Mouse (Mus musculus) liver, embryonic 11.5 days (tissue): ENCODE measurements around the gene Kmt2d. TPM values are rescaled to one million over a fixed set of nuclear protein-coding genes. Genes with fewer than 3 reads are reported as not detected.

ENCODE experiments used
- ATAC-seq: fragments of 200-750 bp; cut with Nextera tagmentation; replicated peaks from 2 replicates; pipeline ENCODE4 v1.8.0; 2017; ENCODE audit warnings: moderate number of reproducible peaks, mild to moderate bottlenecking, moderate TSS enrichment, moderate library complexity; ENCODE audit not compliant: low FRiP score
- DNase-seq: peaks from one replicate; pipeline ENCODE4 v3.0.0-alpha.2; 2017; ENCODE audit warnings: low spot score
- H3K27ac ChIP-seq: fragments of 300-500 bp; sonication (generic); 2 replicates; pipeline ENCODE4 v1.5.1; 2014; ENCODE audit warnings: mild to moderate bottlenecking, low read depth, low read length, control low read depth
- H3K27me3 ChIP-seq: fragments of 300-500 bp; sonication (generic); replicated peaks from 2 replicates; pipeline ENCODE4 v1.6.1; 2014; ENCODE audit warnings: low read length, mixed read lengths; ENCODE audit not compliant: control insufficient read depth, insufficient read depth
- H3K36me3 ChIP-seq: fragments of 300-500 bp; sonication (generic); 2 replicates; pipeline ENCODE4 v1.6.1; 2014; ENCODE audit warnings: mild to moderate bottlenecking, low read length, moderate library complexity, mixed read lengths; ENCODE audit not compliant: control insufficient read depth, insufficient read depth
- H3K4me1 ChIP-seq: fragments of 300-500 bp; sonication (generic); replicated peaks from 2 replicates; pipeline ENCODE4 v1.6.1; 2014; ENCODE audit warnings: low read length, mixed read lengths; ENCODE audit not compliant: control insufficient read depth, insufficient read depth
- H3K4me2 ChIP-seq: fragments of 300-500 bp; sonication (generic); 2 replicates; pipeline ENCODE4 v1.6.1; 2014; ENCODE audit warnings: mild to moderate bottlenecking, control low read depth, moderate library complexity
- H3K4me3 ChIP-seq: fragments of 300-500 bp; sonication (generic); 2 replicates; pipeline ENCODE4 v1.5.1; 2014; ENCODE audit warnings: low read depth, low read length, control low read depth
- H3K9ac ChIP-seq: fragments of 300-500 bp; sonication (generic); 2 replicates; pipeline ENCODE4 v1.6.1; 2014; ENCODE audit warnings: low read depth, low read length, control low read depth
- H3K9me3 ChIP-seq: fragments of 300-500 bp; sonication (generic); 2 replicates; pipeline ENCODE4 v1.6.1; 2016; ENCODE audit warnings: low read length, inconsistent platforms, mixed read lengths; ENCODE audit not compliant: control insufficient read depth
- WGBS: fragments of 180-500 bp; shearing (Covaris S2); extraction: QIAGEN DNeasy Blood & Tissue Kit; methylation state at CpG from one replicate; pipeline ENCODE4 v1.1.7; 2014; 5-methylcytosine and 5-hydroxymethylcytosine counted together
- polyA plus RNA-seq: library from polyadenylated mRNA; unstranded; fragments of >200 nt; fragmentation: Nextera tagmentation; extraction: Ambion mirVana; gene quantifications from 2 replicates; pipeline ENCODE4 v1.2.1, GENCODE M21; 2014

Gene Kmt2d
- polyA plus RNA-seq, 1 experiment from 2014 or later = 17.0 TPM

DNA sequence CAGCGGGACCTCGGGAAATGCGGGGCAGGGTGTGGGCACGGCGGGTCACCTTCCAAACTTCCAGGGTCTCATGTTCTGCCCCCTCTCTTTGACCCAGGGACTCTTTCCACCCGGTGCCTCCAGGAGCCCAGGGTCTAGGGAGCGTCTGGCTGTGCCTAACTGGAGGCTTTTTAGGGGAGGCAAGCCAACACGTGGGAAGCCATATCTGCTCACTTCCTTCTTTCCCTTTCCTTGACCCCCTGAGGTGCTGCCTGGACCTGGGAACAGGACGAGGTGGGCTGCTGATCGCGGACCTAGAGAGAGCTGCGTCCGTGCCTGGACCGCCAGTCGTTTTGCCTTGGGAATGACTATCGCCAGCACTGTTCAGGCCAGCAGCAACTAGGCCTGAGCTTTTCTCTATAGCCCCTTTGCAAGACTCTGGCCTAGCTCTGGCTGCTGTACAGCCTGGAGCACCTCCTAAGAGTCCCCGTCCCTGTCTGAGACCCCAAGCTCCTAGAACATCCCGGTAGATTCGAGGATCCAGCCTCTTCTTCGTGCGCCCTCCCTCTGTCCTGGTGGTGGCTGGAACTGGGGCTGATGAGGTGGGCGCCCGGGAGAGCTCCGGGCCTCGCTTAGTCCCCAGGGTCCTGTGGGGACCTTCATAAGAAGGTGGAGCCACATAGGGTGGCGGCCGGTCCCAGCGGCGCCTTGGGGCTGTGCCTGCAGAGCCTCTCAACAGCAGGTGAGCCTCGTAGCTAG, 64.8 kb downstream of the Kmt2d start:
- WGBS = 8% methylated on average over 30 of the region's 30 CpGs
- Histone ChIP-seq H3K9ac (no peak overlapping the region), H3K4me2 (peak overlapping the region; percentile 72), H3K9me3 (no peaks in the 10 kb centered on the region), H3K4me1 (peaks cover 39% of the 10 kb centered on the region), H3K36me3 (0 out of 2 replicates have a peak, but pooled peaks cover 2% of the 10 kb centered on the region), H3K27ac (no peak overlapping the region), H3K27me3 (peaks cover 90% of the 10 kb centered on the region), H3K4me3 (peak overlapping the region; percentile 49)
- DNase-seq (peak; percentile 46), ATAC-seq (peak; percentile 22; the same call in 1 of the 2 replicates)

DNA sequence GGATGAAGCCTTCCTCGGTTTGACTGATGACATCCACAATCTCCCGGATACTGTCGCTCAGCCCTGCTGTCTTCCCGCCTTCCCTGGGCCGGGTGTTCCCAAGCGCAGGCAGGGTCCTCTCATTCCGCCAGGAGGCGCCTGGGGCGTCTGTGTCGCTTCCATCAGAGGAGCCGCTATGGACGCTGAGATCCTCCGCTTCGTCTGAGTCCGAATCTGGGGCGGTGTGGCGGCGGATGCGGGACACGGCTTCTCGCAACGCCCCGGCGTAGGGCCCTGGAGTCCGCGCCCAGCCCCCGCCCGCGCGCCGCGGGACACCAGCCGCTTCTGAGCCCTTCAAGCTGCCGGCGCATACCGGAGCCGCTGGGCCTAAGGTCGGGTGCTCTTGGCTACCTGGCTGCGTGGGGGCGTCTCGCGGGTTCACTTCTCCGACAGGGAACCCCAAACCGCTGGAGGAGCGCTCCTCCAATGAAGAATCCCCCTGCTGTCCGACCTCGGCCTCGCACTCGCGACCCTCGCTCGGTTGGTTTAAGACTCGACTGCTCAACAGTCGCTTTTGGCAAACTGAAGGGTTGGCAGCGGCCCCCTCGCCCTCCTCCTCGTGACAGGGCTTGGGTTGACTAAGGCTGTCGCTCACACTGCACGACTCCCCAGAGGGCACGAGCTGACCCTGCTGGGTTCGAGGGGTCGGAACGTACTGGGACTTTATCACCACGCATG, 65.5 kb downstream of the Kmt2d start:
- H3K9me3 ChIP-seq = no peaks in the 10 kb centered on the region
- H3K9ac ChIP-seq = no peak overlapping the region
- ATAC-seq (no peak), DNase-seq (peak; percentile 60)
- peak overlapping the region; percentile 49 for H3K4me3 ChIP-seq
- peaks cover 97% of the 10 kb centered on the region for H3K27me3 ChIP-seq
- H3K36me3 ChIP-seq = no peaks in the 10 kb centered on the region
- peak overlapping the region; percentile 72 for H3K4me2 ChIP-seq
- peaks cover 39% of the 10 kb centered on the region for H3K4me1 ChIP-seq
- no peak overlapping the region for H3K27ac ChIP-seq
- 1% methylated on average over 64 of the region's 64 CpGs for WGBS

DNA sequence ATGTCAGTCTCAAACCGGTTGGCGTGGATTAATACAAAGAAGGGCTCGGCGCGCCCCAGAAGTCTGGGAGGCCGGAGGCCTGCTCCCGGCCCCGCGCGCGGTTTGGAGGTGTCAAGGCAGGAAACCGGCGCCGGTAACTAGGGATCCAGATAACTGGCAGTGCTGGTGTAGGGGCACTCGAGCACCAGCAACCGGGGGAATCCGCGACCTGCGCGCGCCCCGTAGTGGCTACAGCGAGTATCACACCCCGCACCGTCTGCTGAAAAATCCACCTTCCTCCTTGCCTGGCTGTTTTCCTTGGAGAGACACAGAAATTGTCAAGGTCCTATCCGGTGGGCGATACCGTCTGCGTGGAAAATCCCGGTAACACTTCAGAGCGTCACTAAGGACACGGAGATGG, 67.0 kb downstream of the Kmt2d start:
- Histone ChIP-seq H3K36me3 (no peaks in the 10 kb centered on the region), H3K27ac (no peak overlapping the region), H3K4me3 (peak overlapping the region; percentile 14; the same call in 1 of the 2 replicates), H3K9ac (no peak overlapping the region), H3K4me1 (peaks cover 39% of the 10 kb centered on the region), H3K9me3 (no peaks in the 10 kb centered on the region), H3K4me2 (peak overlapping the region; percentile 45), H3K27me3 (peaks cover 99% of the 10 kb centered on the region)
- under 1% methylated on average over 32 of the region's 32 CpGs for WGBS
- peak; percentile 85 for DNase-seq
- ATAC-seq = peak; percentile 29; the same call in 1 of the 2 replicates

DNA sequence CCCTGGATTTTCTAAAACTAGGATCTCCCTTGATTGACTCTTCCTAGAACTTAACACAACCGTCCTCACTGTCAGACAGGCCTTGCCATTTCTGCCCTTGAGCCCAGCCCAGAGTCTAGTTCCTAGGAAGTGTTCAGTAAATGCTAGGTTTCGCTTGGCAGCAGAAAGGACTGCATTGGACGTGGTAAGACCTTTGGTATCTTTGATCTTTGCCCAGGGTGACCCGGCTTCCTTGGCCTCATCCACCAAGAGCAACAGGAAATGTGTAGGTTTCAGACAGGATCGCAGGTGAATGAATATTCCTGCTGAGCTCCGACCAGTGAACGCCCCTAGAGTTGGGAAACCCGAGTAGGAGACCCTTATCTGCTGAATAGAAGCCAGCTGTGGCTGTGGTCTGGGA, 68.1 kb downstream of the Kmt2d start:
- Histone ChIP-seq H3K4me2 (no peak overlapping the region), H3K27me3 (peaks cover 99% of the 10 kb centered on the region), H3K36me3 (no peaks in the 10 kb centered on the region), H3K4me1 (peaks cover 32% of the 10 kb centered on the region), H3K4me3 (no peak overlapping the region), H3K9me3 (no peaks in the 10 kb centered on the region), H3K27ac (no peak overlapping the region), H3K9ac (no peak overlapping the region)
- 2% methylated on average over 8 of the region's 8 CpGs for WGBS
- DNase-seq (no peak), ATAC-seq (no peak)

DNA sequence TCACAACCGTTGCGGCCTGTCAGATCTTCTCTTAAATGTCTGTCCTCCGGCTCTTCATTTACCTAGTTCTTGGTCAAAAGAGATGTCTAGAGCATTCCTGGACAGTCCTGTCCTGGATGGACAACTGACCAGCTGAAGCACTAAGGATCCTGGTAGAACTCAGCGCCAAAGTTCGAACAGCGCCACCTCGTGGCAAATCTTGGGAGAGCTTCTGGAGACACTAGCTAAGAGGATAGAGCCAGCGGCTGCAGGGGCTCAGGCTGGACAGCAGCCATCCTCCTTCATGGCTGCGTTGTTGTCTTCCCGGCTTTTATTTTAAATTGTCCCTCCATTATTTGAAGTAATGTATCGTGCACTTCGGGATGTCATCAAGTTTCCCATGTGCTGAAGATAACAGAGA, 71.6 kb downstream of the Kmt2d start:
- no peak overlapping the region for H3K4me2 ChIP-seq
- H3K4me1 ChIP-seq = peaks cover 7% of the 10 kb centered on the region; the same call in 1 of the 2 replicates
- no peak overlapping the region for H3K27ac ChIP-seq
- no peak overlapping the region for H3K4me3 ChIP-seq
- H3K9me3 ChIP-seq = no peaks in the 10 kb centered on the region
- no peaks in the 10 kb centered on the region for H3K36me3 ChIP-seq
- 11% methylated on average over 12 of the region's 12 CpGs for WGBS
- H3K9ac ChIP-seq = no peak overlapping the region
- no peak for ATAC-seq
- H3K27me3 ChIP-seq = peaks cover 99% of the 10 kb centered on the region
- DNase-seq = peak; percentile 73

DNA sequence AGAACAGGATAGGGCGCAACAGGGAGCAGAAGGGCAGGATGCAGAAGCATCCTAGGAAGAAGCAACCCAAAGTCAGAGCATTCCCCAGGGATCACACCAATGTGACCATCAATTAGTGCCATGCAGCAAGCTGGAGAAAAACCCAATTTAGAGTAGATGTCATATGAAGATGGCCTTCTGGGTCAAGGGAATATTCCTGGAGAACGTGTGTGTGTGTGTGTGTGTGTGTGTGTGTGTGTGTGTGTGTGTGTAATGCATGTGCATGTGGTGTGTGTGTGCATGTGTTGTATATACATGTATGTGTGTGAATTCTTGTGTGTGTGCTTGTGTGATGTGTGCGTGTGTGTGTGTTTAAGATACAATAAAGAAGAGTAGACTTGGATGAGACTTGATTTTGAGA, 72.1 kb downstream of the Kmt2d start:
- DNase-seq = no peak
- Histone ChIP-seq H3K9ac (no peak overlapping the region), H3K4me2 (no peak overlapping the region), H3K9me3 (no peaks in the 10 kb centered on the region), H3K27ac (no peak overlapping the region), H3K27me3 (peaks cover 99% of the 10 kb centered on the region), H3K36me3 (no peaks in the 10 kb centered on the region), H3K4me3 (no peak overlapping the region), H3K4me1 (peaks cover 6% of the 10 kb centered on the region; the same call in 1 of the 2 replicates)
- WGBS = 43% methylated on average over 3 of the region's 3 CpGs
- ATAC-seq = no peak

DNA sequence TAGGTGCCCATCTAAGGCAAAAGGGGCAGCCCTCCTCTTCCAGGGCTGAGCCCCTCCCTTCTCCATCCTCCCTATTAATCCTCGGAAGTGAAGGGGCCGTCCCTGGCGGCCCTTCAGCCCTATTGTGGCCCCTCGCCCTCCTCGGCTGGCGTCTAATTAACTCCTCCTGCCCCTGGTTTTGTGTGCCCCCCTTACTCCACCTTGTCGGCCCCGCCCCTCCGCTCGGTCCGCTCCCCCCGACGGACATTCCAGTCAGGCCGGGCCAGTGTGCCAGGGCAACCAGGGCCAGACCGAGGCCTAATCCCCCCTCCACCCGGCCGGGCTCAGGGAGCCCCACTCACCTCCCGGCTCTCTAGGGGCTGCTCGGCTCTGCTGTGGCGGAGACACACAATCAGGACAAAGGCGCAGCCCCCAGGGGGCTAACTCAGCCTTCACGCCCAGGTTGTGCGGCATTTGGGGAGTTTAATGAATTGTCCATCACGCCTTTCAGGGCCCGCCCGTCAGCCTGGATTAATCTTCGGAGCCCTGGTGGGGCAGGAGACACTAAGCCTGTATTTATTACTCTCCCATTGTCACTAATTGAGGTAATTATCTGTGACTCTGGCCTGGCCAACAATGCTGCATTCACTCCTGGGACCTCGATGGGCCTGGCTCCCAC, 73.0 kb downstream of the Kmt2d start:
- no peak for DNase-seq
- no peak overlapping the region for H3K4me3 ChIP-seq
- no peak overlapping the region for H3K4me2 ChIP-seq
- H3K27ac ChIP-seq = no peak overlapping the region
- peaks cover under 1% of the 10 kb centered on the region; the same call in 1 of the 2 replicates for H3K4me1 ChIP-seq
- ATAC-seq = no peak
- no peak overlapping the region for H3K9ac ChIP-seq
- WGBS = 5% methylated on average over 27 of the region's 28 CpGs
- H3K36me3 ChIP-seq = no peaks in the 10 kb centered on the region
- H3K27me3 ChIP-seq = peaks cover 99% of the 10 kb centered on the region
- H3K9me3 ChIP-seq = no peaks in the 10 kb centered on the region

DNA sequence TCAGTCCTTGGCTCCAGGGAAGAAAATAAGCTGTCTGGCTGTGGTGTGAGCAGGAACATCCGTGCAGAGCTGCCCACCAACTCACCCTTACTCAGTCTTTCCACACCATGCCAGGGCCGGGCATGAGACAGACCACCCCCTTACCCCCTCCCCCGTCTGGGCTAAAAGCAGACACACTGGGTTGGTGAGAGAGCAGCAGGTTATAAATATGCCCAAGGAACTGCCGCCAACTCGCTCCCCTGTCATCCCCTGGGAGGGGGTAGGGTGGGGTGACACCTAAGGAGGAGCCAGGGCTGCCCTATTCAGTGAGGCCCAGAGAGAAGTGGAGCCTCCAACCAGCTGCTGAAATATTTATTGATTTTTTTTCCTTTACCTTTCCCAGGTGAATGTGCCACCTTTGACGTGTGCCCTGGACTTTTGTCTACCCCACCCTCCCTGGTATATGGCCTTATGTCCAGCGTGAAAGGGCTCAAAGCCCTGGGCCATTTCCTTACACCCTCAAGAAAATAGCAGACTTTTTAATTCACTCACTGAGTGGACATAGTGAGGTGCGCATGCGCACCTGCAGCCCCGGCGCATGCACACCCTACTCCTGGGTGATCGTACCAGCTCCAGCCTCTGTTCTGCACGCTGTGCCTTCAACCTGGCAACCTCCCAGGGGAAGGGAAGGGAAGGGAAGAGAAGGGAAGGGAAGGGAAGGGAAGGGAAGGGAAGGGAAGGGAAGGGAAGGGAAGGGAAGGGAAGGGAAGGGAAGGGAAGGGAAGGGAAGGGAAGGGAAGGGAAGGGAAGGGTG, 74.0 kb downstream of the Kmt2d start:
- Histone ChIP-seq H3K36me3 (no peaks in the 10 kb centered on the region), H3K9me3 (no peaks in the 10 kb centered on the region), H3K4me2 (no peak overlapping the region), H3K27ac (no peak overlapping the region), H3K4me1 (peaks cover 3% of the 10 kb centered on the region; the same call in 1 of the 2 replicates), H3K27me3 (peaks cover 99% of the 10 kb centered on the region), H3K9ac (no peak overlapping the region), H3K4me3 (no peak overlapping the region)
- DNase-seq (no peak), ATAC-seq (no peak)
- 12% methylated on average over 13 of the region's 13 CpGs for WGBS
